Mouse (Mus musculus) CH12.LX (cell line): ENCODE results near the gene Hoxc10. TPM values are rescaled to one million over a fixed set of nuclear protein-coding genes. Genes with fewer than 3 reads are reported as not detected.
A peak's percentile ranks its signal among the peaks of the same experiment; 100 is the strongest.

Experiments
- DNase-seq: peaks from one replicate; pipeline ENCODE4 v3.0.0-alpha.2; 2013; ENCODE audit errors: extremely low read depth
- H3K27ac ChIP-seq: 2 replicates; pipeline ENCODE4 v1.5.1; 2012; ENCODE audit warnings: low read depth, mild to moderate bottlenecking, control low read depth, moderate library complexity; ENCODE audit not compliant: insufficient read depth
- H3K27me3 ChIP-seq: replicated peaks from 2 replicates; pipeline ENCODE3; 2012; ENCODE audit warnings: inconsistent platforms
- H3K36me3 ChIP-seq, 2 experiments: replicated peaks in 1 of 2; 2 replicates each; pipeline versions ENCODE3 to v1.6.1; 2012; ENCODE audit warnings: inconsistent platforms in 1 of 2, low read length in 1 of 2, mild to moderate bottlenecking in 1 of 2, mixed read lengths in 1 of 2, moderate library complexity in 1 of 2; ENCODE audit not compliant: control insufficient read depth in 1 of 2, insufficient read depth in 1 of 2
- H3K4me1 ChIP-seq, 2 experiments: 2 replicates each; pipeline ENCODE4 v1.6.1; 2012; ENCODE audit warnings: inconsistent platforms in 1 of 2, moderate library complexity in 1 of 2; ENCODE audit not compliant: insufficient read depth in 2 of 2, control insufficient read depth in 1 of 2
- H3K4me2 ChIP-seq: 2 replicates; pipeline ENCODE4 v1.6.1; 2012; ENCODE audit warnings: low read depth, mild to moderate bottlenecking, control low read depth; ENCODE audit not compliant: poor library complexity, insufficient read depth, severe bottlenecking
- H3K4me3 ChIP-seq, 3 experiments: fragments of 150-350 bp in 1 of 3; sonication (generic) in 1 of 3; replicated peaks in 1 of 3; 2 replicates each; pipeline versions ENCODE3 to v1.5.1; 2011 to 2012; ENCODE audit warnings: low read depth in 2 of 3, low read length in 2 of 3, mild to moderate bottlenecking in 2 of 3, moderate library complexity in 2 of 3, control low read depth in 1 of 3, improper control_type of control experiment in 1 of 3, inconsistent platforms in 1 of 3, mixed read lengths in 1 of 3; ENCODE audit not compliant: poor library complexity in 1 of 3
- H3K79me2 ChIP-seq: replicated peaks from 2 replicates; pipeline ENCODE4 v1.6.1; 2012; ENCODE audit warnings: mild to moderate bottlenecking, moderate library complexity; ENCODE audit not compliant: control insufficient read depth, poor library complexity, insufficient read depth, severe bottlenecking; ENCODE audit errors: extremely low read depth
- H3K9ac ChIP-seq: 2 replicates; pipeline ENCODE4 v1.6.1; 2012; ENCODE audit warnings: low read depth, mild to moderate bottlenecking, control low read depth, moderate library complexity; ENCODE audit not compliant: insufficient read depth
- H3K9me3 ChIP-seq: replicated peaks from 2 replicates; pipeline ENCODE3; 2012; ENCODE audit warnings: low read length, inconsistent platforms, mixed read lengths
- BHLHE40 ChIP-seq: IDR thresholded peaks from 2 replicates; pipeline ENCODE4 v1.6.1; 2011; ENCODE audit warnings: mild to moderate bottlenecking, low read depth, low read length, improper control_type of control experiment
- CHD1 ChIP-seq: IDR thresholded peaks from 2 replicates; pipeline ENCODE4 v1.6.1; 2012; ENCODE audit warnings: low read depth, low read length, improper control_type of control experiment, inconsistent platforms
- CHD2 ChIP-seq: IDR thresholded peaks from 2 replicates; pipeline ENCODE4 v1.6.1; 2011; ENCODE audit warnings: low read length, improper control_type of control experiment
- CTCF ChIP-seq, 2 experiments: IDR thresholded peaks in 1 of 2; conservative IDR thresholded peaks in 1 of 2; 2 replicates each; pipeline ENCODE4 v1.5.1; 2011 to 2012; ENCODE audit warnings: low read depth in 2 of 2, low read length in 2 of 2, improper control_type of control experiment in 1 of 2, inconsistent platforms in 1 of 2, mild to moderate bottlenecking in 1 of 2, moderate library complexity in 1 of 2
- GABPA ChIP-seq: IDR thresholded peaks from 2 replicates; pipeline ENCODE4 v1.6.1; 2012; ENCODE audit warnings: low read depth, low read length, improper control_type of control experiment, inconsistent platforms; ENCODE audit not compliant: insufficient replicate concordance
- HCFC1 ChIP-seq: IDR thresholded peaks from 2 replicates; pipeline ENCODE4 v1.6.1; 2012; ENCODE audit warnings: low read depth, mild to moderate bottlenecking, inconsistent platforms, low read length, improper control_type of control experiment
- IRF4 ChIP-seq: IDR thresholded peaks from 2 replicates; pipeline ENCODE4 v1.6.1; 2014; ENCODE audit warnings: low read depth, mild to moderate bottlenecking, inconsistent platforms, low read length, improper control_type of control experiment
- MAFK ChIP-seq: IDR thresholded peaks from 2 replicates; pipeline ENCODE4 v1.6.1; 2011; ENCODE audit warnings: low read length, improper control_type of control experiment; ENCODE audit not compliant: insufficient replicate concordance
- MAX ChIP-seq: IDR thresholded peaks from 2 replicates; pipeline ENCODE4 v1.6.1; 2011; ENCODE audit warnings: low read length, improper control_type of control experiment
- MAZ ChIP-seq: IDR thresholded peaks from 2 replicates; pipeline ENCODE4 v1.6.1; 2012; ENCODE audit warnings: low read depth, mild to moderate bottlenecking, inconsistent platforms, low read length, improper control_type of control experiment, moderate library complexity
- MXI1 ChIP-seq: IDR thresholded peaks from 2 replicates; pipeline ENCODE4 v1.6.1; 2011; ENCODE audit warnings: mild to moderate bottlenecking, low read depth, low read length, improper control_type of control experiment
- MYC ChIP-seq: IDR thresholded peaks from 2 replicates; pipeline ENCODE4 v1.6.1; 2011; ENCODE audit warnings: low read depth, mild to moderate bottlenecking, improper control_type of control experiment, low read length
- NELFE ChIP-seq: IDR thresholded peaks from 2 replicates; pipeline ENCODE4 v1.6.1; 2011; ENCODE audit warnings: low read depth, low read length, improper control_type of control experiment
- PAX5 ChIP-seq: IDR thresholded peaks from 2 replicates; pipeline ENCODE4 v1.6.1; 2012; ENCODE audit warnings: low read length, inconsistent platforms, mixed read lengths
- POLR2A ChIP-seq: IDR thresholded peaks from 2 replicates; pipeline ENCODE4 v1.6.1; 2011; ENCODE audit warnings: low read depth, mild to moderate bottlenecking, improper control_type of control experiment, low read length
- POLR2AphosphoS2 ChIP-seq: IDR thresholded peaks from 2 replicates; pipeline ENCODE4 v1.6.1; 2011; ENCODE audit warnings: low read depth, low read length, improper control_type of control experiment
- RAD21 ChIP-seq: IDR thresholded peaks from 2 replicates; pipeline ENCODE4 v1.6.1; 2011; ENCODE audit warnings: low read depth, mild to moderate bottlenecking, low read length, improper control_type of control experiment, moderate library complexity
- RCOR1 ChIP-seq: conservative IDR thresholded peaks from 2 replicates; pipeline ENCODE4 v1.6.1; 2012; ENCODE audit warnings: low read depth, mild to moderate bottlenecking, inconsistent platforms, low read length, improper control_type of control experiment
- SIN3A ChIP-seq: IDR thresholded peaks from 2 replicates; pipeline ENCODE4 v1.6.1; 2012; ENCODE audit warnings: low read length, improper control_type of control experiment, inconsistent platforms
- SMC3 ChIP-seq: IDR thresholded peaks from 2 replicates; pipeline ENCODE4 v1.6.1; 2011; ENCODE audit warnings: low read depth, low read length, improper control_type of control experiment
- TBP ChIP-seq: conservative IDR thresholded peaks from 2 replicates; pipeline ENCODE4 v1.6.1; 2011; ENCODE audit warnings: low read depth, low read length, improper control_type of control experiment
- TCF12 ChIP-seq: IDR thresholded peaks from 2 replicates; pipeline ENCODE4 v1.6.1; 2014; ENCODE audit warnings: low read depth, mild to moderate bottlenecking, inconsistent platforms, low read length, improper control_type of control experiment
- USF1 ChIP-seq: IDR thresholded peaks from 2 replicates; pipeline ENCODE4 v1.6.1; 2014; ENCODE audit warnings: low read depth, mild to moderate bottlenecking, inconsistent platforms, low read length, improper control_type of control experiment
- USF2 ChIP-seq: conservative IDR thresholded peaks from 2 replicates; pipeline ENCODE4 v1.6.1; 2011; ENCODE audit warnings: low read depth, low read length, improper control_type of control experiment
- ZC3H11A ChIP-seq: IDR thresholded peaks from 2 replicates; pipeline ENCODE4 v1.6.1; 2012; ENCODE audit warnings: low read depth, mild to moderate bottlenecking, inconsistent platforms, low read length, improper control_type of control experiment
- ZKSCAN1 ChIP-seq: IDR thresholded peaks from 2 replicates; pipeline ENCODE4 v1.6.1; 2012; ENCODE audit warnings: low read depth, inconsistent platforms, low read length, improper control_type of control experiment, borderline replicate concordance
- ZNF384 ChIP-seq: IDR thresholded peaks from 2 replicates; pipeline ENCODE4 v1.6.1; 2012; ENCODE audit warnings: low read depth, low read length, improper control_type of control experiment, inconsistent platforms
- dilution Hi-C: fragments of 300-500 bp; cut with MboI; formaldehyde crosslinking; loops from 2 replicates; pipeline ENCODE4 v1.14.3; 2020; ENCODE audit warnings: low sequenced_read_pairs; ENCODE audit not compliant: extremely low pct_unique_long_range_greater_than_20kb, extremely low pct_ligation_motif_present
- in situ Hi-C: fragments of 300-500 bp; cut with MboI; formaldehyde crosslinking; loops from 3 replicates; pipeline ENCODE4 v1.14.3; 2019; ENCODE audit warnings: low sequenced_read_pairs, low pct_ligation_motif_present, low pct_unique_long_range_greater_than_20kb, mixed read lengths
- polyA plus RNA-seq: library from polyadenylated mRNA; unstranded; fragments of >175 nt; gene quantifications from 2 replicates; pipeline ENCODE4 v1.2.1, GENCODE M21; 2012; ENCODE audit warnings: low read depth; ENCODE audit not compliant: insufficient read length
- total RNA-seq, 2 experiments: library from RNA; depleted of rRNA; stranded (reverse); fragments of 300-350 nt in 1 of 2; fragments of >200 nt in 1 of 2; gene quantifications; 2 replicates each; pipeline ENCODE4 v1.2.3; 2012 to 2014

Gene Hoxc10
- total and polyA plus RNA-seq, 3 experiments, result 0.11 TPM; not detected in 2

DNA sequence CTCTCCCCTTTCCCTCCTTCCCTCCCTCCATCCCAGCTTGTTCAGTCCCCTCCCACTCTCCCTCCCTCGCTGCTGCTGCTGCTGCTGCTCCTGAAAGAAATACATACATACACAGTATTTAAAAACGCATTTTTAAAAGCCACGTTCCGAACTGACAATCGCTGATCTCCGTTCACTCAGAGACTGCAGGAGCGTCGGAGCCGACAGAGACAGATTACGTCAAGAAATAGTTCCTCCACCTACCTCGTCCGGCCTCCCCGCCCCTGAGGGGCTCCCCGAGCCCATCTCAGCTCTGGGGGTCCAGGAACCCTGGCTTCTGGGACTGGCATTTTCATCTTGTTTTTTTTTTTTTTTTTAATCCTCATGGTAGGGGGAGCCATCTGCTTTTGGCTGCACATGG is 14.3 kb downstream of the Hoxc10 start:
- Histone ChIP-seq H3K36me3 (no peaks in the 10 kb centered on the region), H3K27ac (no peak overlapping the region), H3K27me3 (peaks cover 92% of the 10 kb centered on the region), H3K9ac (no peak overlapping the region; the same call in 1 of the 2 replicates), H3K79me2 (no peaks in the 10 kb centered on the region)
- dilution Hi-C loops, result no loop called here
- no peak for TF ChIP-seq CHD1
- TF ChIP-seq CTCF (conservative IDR thresholded peaks at IDR 0.05 in 1 of 2, IDR thresholded peaks at IDR 0.05 in 1 of 2; ENCODE audit: low read depth in 2 of 2, low read length in 2 of 2), result no peak
- no peak for TF ChIP-seq SMC3
- TF ChIP-seq MAFK, result no peak
- no peak for TF ChIP-seq ZKSCAN1
- no peak for TF ChIP-seq SIN3A
- no peak for TF ChIP-seq RAD21
- no peak for TF ChIP-seq ZNF384
- no peak for TF ChIP-seq POLR2A
- no peak for TF ChIP-seq TCF12
- no peak for TF ChIP-seq ZC3H11A
- TF ChIP-seq, all 38 proteins: peak for 0
- H3K9me3 ChIP-seq, result no peaks in the 10 kb centered on the region
- H3K4me3 ChIP-seq, result peak overlapping the region; percentile 20 to 52 (median 48)
- H3K4me1 ChIP-seq, result peaks cover 2 to 20% of the 10 kb centered on the region in 2 experiments; a peak in 3 of 4 replicates
- peak overlapping the region; percentile 48 for H3K4me2 ChIP-seq
- DNase-seq, result no peak
- in situ Hi-C loops, result loop anchor here (10.0 kb wide), 1 partner anchor 334 kb away; the partner anchor contains the start of gene Gpr84

GRCm38 (mm10) chr15:102981379-102982288 is 15.0 kb downstream of the Hoxc10 start:
- H3K36me3 ChIP-seq, result no peaks in the 10 kb centered on the region
- H3K79me2 ChIP-seq, result no peaks in the 10 kb centered on the region
- no peak overlapping the region for H3K27ac ChIP-seq
- peaks cover 2 to 20% of the 10 kb centered on the region in 2 experiments; a peak in 3 of 4 replicates for H3K4me1 ChIP-seq
- DNase-seq, result peak; percentile 68
- no peaks in the 10 kb centered on the region for H3K9me3 ChIP-seq
- dilution Hi-C loops (no loop called here), in situ Hi-C loops (loop anchor here (10.0 kb wide), 1 partner anchor 333 kb away; the partner anchor contains the start of gene Gpr84)
- H3K4me2 ChIP-seq, result peak overlapping the region; percentile 48
- TF ChIP-seq ZNF384 (no peak), TBP (0 out of 2 replicates have a peak, but pooled peaks have one; percentile 61), MAFK (no peak), MYC (no peak), HCFC1 (no peak), BHLHE40 (no peak), USF1 (peak; percentile 90), ZC3H11A (no peak), ZKSCAN1 (no peak), GABPA (no peak), NELFE (no peak), PAX5 (no peak), CHD2 (no peak), IRF4 (no peak), RCOR1 (no peak), MAX (peak; percentile 78; the same call in 1 of the 2 replicates), POLR2A (no peak), MAZ (no peak), CHD1 (no peak), CTCF (conservative IDR thresholded peaks at IDR 0.05 in 1 of 2, IDR thresholded peaks at IDR 0.05 in 1 of 2; ENCODE audit: low read depth in 2 of 2, low read length in 2 of 2) (no peak), TCF12 (no peak), USF2 (peak; percentile 88), POLR2AphosphoS2 (no peak), MXI1 (no peak)
- H3K4me3 ChIP-seq, result peak overlapping the region; percentile 30 to 52 (median 48)
- H3K27me3 ChIP-seq, result peaks cover 93% of the 10 kb centered on the region
- H3K9ac ChIP-seq, result no peak overlapping the region; the same call in 1 of the 2 replicates
